Mouse (Mus musculus) hindbrain, embryonic 13.5 days (tissue): ENCODE measurements around the gene Cyp39a1. TPM values are rescaled to one million over a fixed set of nuclear protein-coding genes. Genes with fewer than 3 reads are reported as not detected.

Experiments
- polyA plus RNA-seq: library from polyadenylated mRNA; unstranded; fragments of >200 nt; fragmentation: Nextera tagmentation; extraction: Ambion mirVana; gene quantifications from 2 replicates; pipeline ENCODE4 v1.2.1, GENCODE M21; 2015

Cyp39a1 gene
- polyA plus RNA-seq, 1 experiment from 2014 or later = 16.8 TPM

Other genes starting within 250 kb of the Cyp39a1 start
- not detected in 2 replicates for gene Mep1a, start 164.6 kb upstream of the Cyp39a1 start, polyA plus RNA-seq
- gene Ankrd66, start 123.8 kb upstream of the Cyp39a1 start, polyA plus RNA-seq = 1.0 and 2.3 TPM in 2 replicates
- gene Pla2g7, start 99.3 kb upstream of the Cyp39a1 start, polyA plus RNA-seq = 49.4 and 61.3 TPM in 2 replicates
- 0.10 and 0.75 TPM in 2 replicates for gene Tdrd6, start 37.1 kb upstream of the Cyp39a1 start, polyA plus RNA-seq
- 113 and 119 TPM in 2 replicates for gene Slc25a27, start 211 bp upstream of the Cyp39a1 start, polyA plus RNA-seq
- gene Rcan2, start 133.9 kb downstream of the Cyp39a1 start, polyA plus RNA-seq = 104 and 111 TPM in 2 replicates